Mouse (Mus musculus): Measurements from ENCODE around the gene Lce3e.

DNA sequence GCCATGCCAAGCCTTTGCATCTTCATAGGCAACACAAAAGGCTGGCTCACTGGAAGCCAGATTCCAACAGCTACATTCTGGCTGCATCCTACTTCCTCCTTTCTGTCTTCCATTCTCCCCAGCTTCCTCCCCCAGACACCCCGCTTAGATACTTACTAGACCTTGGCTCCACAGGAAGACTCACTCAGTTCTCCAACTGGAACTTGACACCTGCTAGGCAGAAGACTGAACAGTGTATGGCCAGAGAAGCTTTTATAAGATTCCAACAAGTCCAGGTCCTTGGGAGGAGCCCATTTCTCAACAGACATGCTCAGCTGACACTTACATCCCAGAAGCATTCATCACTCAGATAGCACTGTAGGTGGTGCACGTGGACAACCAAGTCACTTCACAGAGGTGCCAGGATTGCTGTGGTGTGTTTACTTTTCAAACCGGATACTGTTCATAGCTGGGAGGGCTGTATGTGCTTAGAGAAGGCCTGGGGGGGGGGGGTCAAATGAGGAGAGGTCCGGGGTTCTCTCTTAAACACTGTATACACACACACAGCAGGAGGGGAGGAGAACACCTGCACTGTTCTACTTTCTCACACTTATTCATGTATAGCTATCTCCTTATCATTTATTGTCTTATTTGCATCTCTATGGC lies 48.7 kb downstream of the Lce3e start, which contains the start of gene Crct1:
- TF ChIP-seq POLR2A (IDR thresholded peaks at IDR 0.05; ENCODE audit: low read depth, low read length) (no peak), CTCF (conservative IDR thresholded peaks at IDR 0.05; ENCODE audit: insufficient read depth, insufficient read length, low read depth, low read length) (no peak)

All from kidney, adult 2 months (tissue).